Mouse (Mus musculus): ENCODE results near the gene Rfesd. TPM values are rescaled to one million over a fixed set of nuclear protein-coding genes. Genes with fewer than 3 reads are reported as not detected.
A peak's percentile ranks its signal among the peaks of the same experiment; 100 is the strongest.

Gene Rfesd
- polyA plus RNA-seq, 1 experiment from 2014 or later, result 19.9 TPM

GRCm38 (mm10) chr13:76056261-76056724 lies 37.8 kb upstream of the Rfesd start:
- peak overlapping the region; percentile 66 for H3K4me3 ChIP-seq (ENCODE audit: low read length)
- H3K27ac ChIP-seq (ENCODE audit: low read depth, low read length), result peak overlapping the region; percentile 66
- WGBS, result under 1% methylated on average over 28 of the region's 34 CpGs
- ATAC-seq, result peak; percentile 94
- H3K9me3 ChIP-seq (ENCODE audit: control insufficient read depth, low read length), result no peaks in the 10 kb centered on the region
- H3K4me1 ChIP-seq (ENCODE audit: control insufficient read depth, insufficient read depth, low read depth, low read length), result peaks cover 14% of the 10 kb centered on the region
- H3K36me3 ChIP-seq (ENCODE audit: control insufficient read depth, insufficient read depth, low read length), result no peaks in the 10 kb centered on the region
- peaks cover 8% of the 10 kb centered on the region for H3K27me3 ChIP-seq (replicated peaks; ENCODE audit: control insufficient read depth, insufficient read depth, low read length)
- H3K4me2 ChIP-seq (ENCODE audit: low read length), result peak overlapping the region; percentile 99
- H3K9ac ChIP-seq (ENCODE audit: low read depth, low read length), result peak overlapping the region; percentile 72

GRCm38 (mm10) chr13:76055391-76056232 lies 37.1 kb upstream of the Rfesd start:
- Histone ChIP-seq H3K4me1 (ENCODE audit: control insufficient read depth, insufficient read depth, low read depth, low read length) (peaks cover 14% of the 10 kb centered on the region), H3K36me3 (ENCODE audit: control insufficient read depth, insufficient read depth, low read length) (no peaks in the 10 kb centered on the region), H3K4me3 (ENCODE audit: low read length) (peak overlapping the region; percentile 66), H3K27ac (ENCODE audit: low read depth, low read length) (peak overlapping the region; percentile 66), H3K4me2 (ENCODE audit: low read length) (peak overlapping the region; percentile 99), H3K9ac (ENCODE audit: low read depth, low read length) (peak overlapping the region; percentile 72), H3K9me3 (ENCODE audit: control insufficient read depth, low read length) (no peaks in the 10 kb centered on the region), H3K27me3 (replicated peaks; ENCODE audit: control insufficient read depth, insufficient read depth, low read length) (peaks cover 8% of the 10 kb centered on the region)
- ATAC-seq, result peak; percentile 84
- WGBS, result 1% methylated on average over 58 of the region's 59 CpGs

DNA sequence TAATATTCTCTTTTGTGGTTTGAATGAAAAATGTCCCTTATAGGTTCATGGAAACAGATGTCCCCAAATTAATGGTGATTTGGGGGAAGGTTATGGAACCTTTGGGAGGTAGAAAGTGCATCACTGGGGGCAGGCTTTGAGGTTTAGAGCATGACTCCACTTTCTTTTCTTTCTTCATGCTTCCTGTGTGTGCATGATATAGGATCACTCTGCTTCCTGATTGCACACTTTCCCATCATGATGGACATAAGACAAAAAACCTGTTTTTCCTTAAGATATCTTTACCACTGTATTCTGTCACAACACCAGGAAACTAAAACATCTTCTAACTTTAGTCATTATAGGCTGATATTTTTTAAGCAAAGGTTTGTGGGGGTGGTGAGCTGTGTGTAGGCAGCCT lies 26.5 kb upstream of the Rfesd start:
- Histone ChIP-seq H3K4me1 (ENCODE audit: control insufficient read depth, insufficient read depth, low read depth, low read length) (no peaks in the 10 kb centered on the region), H3K36me3 (ENCODE audit: control insufficient read depth, insufficient read depth, low read length) (no peaks in the 10 kb centered on the region), H3K4me2 (ENCODE audit: low read length) (no peak overlapping the region), H3K4me3 (ENCODE audit: low read length) (no peak overlapping the region), H3K9me3 (ENCODE audit: control insufficient read depth, low read length) (peaks cover under 1% of the 10 kb centered on the region; the same call in 1 of the 2 replicates), H3K27me3 (replicated peaks; ENCODE audit: control insufficient read depth, insufficient read depth, low read length) (no peaks in the 10 kb centered on the region), H3K27ac (ENCODE audit: low read depth, low read length) (no peak overlapping the region), H3K9ac (ENCODE audit: low read depth, low read length) (no peak overlapping the region)
- no peak for ATAC-seq

DNA sequence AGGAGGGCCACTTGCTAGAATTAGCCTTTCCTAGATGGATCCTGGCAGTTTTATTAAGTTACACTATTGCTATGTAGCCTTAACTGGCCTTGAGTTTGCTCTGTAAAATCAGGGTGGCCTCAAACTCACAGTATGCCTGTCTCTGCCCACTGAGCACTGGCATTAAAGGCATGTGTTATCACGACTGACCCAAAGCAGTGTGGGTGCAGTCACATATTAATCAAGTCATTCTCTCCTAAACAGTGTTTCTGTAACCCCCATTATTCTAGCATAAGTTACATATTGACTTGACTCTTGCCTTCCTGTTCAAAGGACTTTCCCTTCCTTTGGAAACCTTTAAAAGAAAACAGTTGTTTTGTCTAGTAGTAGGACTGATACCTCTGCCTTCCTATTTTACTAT lies 23.9 kb upstream of the Rfesd start:
- no peak overlapping the region for H3K27ac ChIP-seq (ENCODE audit: low read depth, low read length)
- H3K4me3 ChIP-seq (ENCODE audit: low read length), result no peak overlapping the region
- H3K4me1 ChIP-seq (ENCODE audit: control insufficient read depth, insufficient read depth, low read depth, low read length), result no peaks in the 10 kb centered on the region
- ATAC-seq, result no peak
- H3K36me3 ChIP-seq (ENCODE audit: control insufficient read depth, insufficient read depth, low read length), result no peaks in the 10 kb centered on the region
- no peaks in the 10 kb centered on the region for H3K9me3 ChIP-seq (ENCODE audit: control insufficient read depth, low read length)
- H3K4me2 ChIP-seq (ENCODE audit: low read length), result no peak overlapping the region
- no peaks in the 10 kb centered on the region for H3K27me3 ChIP-seq (replicated peaks; ENCODE audit: control insufficient read depth, insufficient read depth, low read length)
- WGBS, result 54% methylated on average over 1 of the region's 1 CpGs
- no peak overlapping the region for H3K9ac ChIP-seq (ENCODE audit: low read depth, low read length)

DNA sequence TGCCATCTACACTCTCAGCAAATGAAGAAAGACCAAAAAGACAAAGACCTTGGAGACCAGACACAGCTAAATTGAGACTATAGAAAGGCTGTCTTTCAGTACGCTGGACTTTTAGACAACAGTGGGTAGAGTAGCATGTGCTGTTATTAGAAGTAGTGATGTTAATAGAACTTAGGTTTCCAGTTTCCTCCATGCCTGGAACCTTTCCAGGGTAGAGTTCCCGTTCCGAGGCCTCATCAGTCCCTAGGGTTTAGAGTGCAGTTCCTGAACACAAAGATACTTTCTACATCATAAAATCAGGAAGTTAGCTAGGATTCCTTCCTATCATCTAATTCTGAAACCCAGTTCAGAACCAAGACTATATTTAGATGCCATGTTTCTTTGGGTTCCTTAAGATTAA lies 6.1 kb upstream of the Rfesd start:
- no peaks in the 10 kb centered on the region for H3K4me1 ChIP-seq (ENCODE audit: control insufficient read depth, insufficient read depth, low read depth, low read length)
- H3K36me3 ChIP-seq (ENCODE audit: control insufficient read depth, insufficient read depth, low read length), result no peaks in the 10 kb centered on the region
- H3K27ac ChIP-seq (ENCODE audit: low read depth, low read length), result no peak overlapping the region
- H3K9ac ChIP-seq (ENCODE audit: low read depth, low read length), result no peak overlapping the region
- H3K27me3 ChIP-seq (replicated peaks; ENCODE audit: control insufficient read depth, insufficient read depth, low read length), result no peaks in the 10 kb centered on the region
- ATAC-seq, result no peak
- no peaks in the 10 kb centered on the region for H3K9me3 ChIP-seq (ENCODE audit: control insufficient read depth, low read length)
- no peak overlapping the region for H3K4me3 ChIP-seq (ENCODE audit: low read length)
- H3K4me2 ChIP-seq (ENCODE audit: low read length), result no peak overlapping the region
- 78% methylated on average over 3 of the region's 3 CpGs for WGBS

GRCm38 (mm10) chr13:76021782-76022181 lies 3.3 kb upstream of the Rfesd start:
- WGBS, result 97% methylated on average over 2 of the region's 2 CpGs
- no peaks in the 10 kb centered on the region for H3K9me3 ChIP-seq (ENCODE audit: control insufficient read depth, low read length)
- H3K4me2 ChIP-seq (ENCODE audit: low read length), result no peak overlapping the region
- H3K27ac ChIP-seq (ENCODE audit: low read depth, low read length), result no peak overlapping the region
- ATAC-seq, result no peak
- H3K36me3 ChIP-seq (ENCODE audit: control insufficient read depth, insufficient read depth, low read length), result no peaks in the 10 kb centered on the region
- no peak overlapping the region for H3K4me3 ChIP-seq (ENCODE audit: low read length)
- H3K4me1 ChIP-seq (ENCODE audit: control insufficient read depth, insufficient read depth, low read depth, low read length), result peaks cover 6% of the 10 kb centered on the region
- no peak overlapping the region for H3K9ac ChIP-seq (ENCODE audit: low read depth, low read length)
- H3K27me3 ChIP-seq (replicated peaks; ENCODE audit: control insufficient read depth, insufficient read depth, low read length), result no peaks in the 10 kb centered on the region

DNA sequence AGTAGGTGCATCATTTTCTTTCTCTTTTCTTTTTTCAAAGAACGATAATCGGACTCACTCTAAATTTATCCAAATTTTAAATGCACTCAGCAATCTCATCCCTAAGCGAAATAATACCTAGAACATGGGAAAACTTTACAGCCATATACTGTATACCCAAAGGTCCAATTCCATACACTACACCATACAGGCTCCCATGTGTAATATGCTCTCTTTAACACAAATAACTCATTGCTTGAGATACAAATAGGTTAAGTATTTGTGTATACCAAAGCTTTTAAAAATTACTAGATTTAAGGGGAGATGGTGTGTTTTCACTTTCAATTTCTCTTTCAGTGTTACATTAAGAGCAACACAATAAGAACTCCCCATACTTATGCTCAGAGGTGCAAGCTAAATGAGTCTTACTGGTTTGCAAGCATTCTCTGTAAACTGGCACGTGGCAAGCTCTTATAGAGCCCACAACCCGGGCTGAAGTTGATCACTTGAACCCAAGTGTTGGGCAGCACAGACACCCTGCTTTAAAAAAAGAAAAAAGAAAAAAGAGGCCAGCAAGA lies 403 bp upstream of the Rfesd start:
- ATAC-seq, result peak; percentile 53
- H3K36me3 ChIP-seq (ENCODE audit: control insufficient read depth, insufficient read depth, low read length), result no peaks in the 10 kb centered on the region
- peak overlapping the region; percentile 77; the same call in 1 of the 2 replicates for H3K9ac ChIP-seq (ENCODE audit: low read depth, low read length)
- H3K4me2 ChIP-seq (ENCODE audit: low read length), result peak overlapping the region; percentile 76
- H3K4me3 ChIP-seq (ENCODE audit: low read length), result peak overlapping the region; percentile 49
- H3K27ac ChIP-seq (ENCODE audit: low read depth, low read length), result no peak overlapping the region; the same call in 1 of the 2 replicates
- H3K4me1 ChIP-seq (ENCODE audit: control insufficient read depth, insufficient read depth, low read depth, low read length), result peaks cover 6% of the 10 kb centered on the region
- no peaks in the 10 kb centered on the region for H3K27me3 ChIP-seq (replicated peaks; ENCODE audit: control insufficient read depth, insufficient read depth, low read length)
- 46% methylated on average over 5 of the region's 5 CpGs for WGBS
- no peaks in the 10 kb centered on the region for H3K9me3 ChIP-seq (ENCODE audit: control insufficient read depth, low read length)

- 70% methylated on average over 4 of the region's 4 CpGs for WGBS
Observed at GRCm38 (mm10) chr13:76017465-76017864, 1.1 kb downstream of the Rfesd start.

GRCm38 (mm10) chr13:76014511-76014910 lies 4.0 kb downstream of the Rfesd start:
- no peak overlapping the region for H3K4me3 ChIP-seq (ENCODE audit: low read length)
- no peaks in the 10 kb centered on the region for H3K9me3 ChIP-seq (ENCODE audit: control insufficient read depth, low read length)
- H3K4me2 ChIP-seq (ENCODE audit: low read length), result no peak overlapping the region
- H3K9ac ChIP-seq (ENCODE audit: low read depth, low read length), result no peak overlapping the region
- no peaks in the 10 kb centered on the region for H3K27me3 ChIP-seq (replicated peaks; ENCODE audit: control insufficient read depth, insufficient read depth, low read length)
- ATAC-seq, result no peak
- H3K4me1 ChIP-seq (ENCODE audit: control insufficient read depth, insufficient read depth, low read depth, low read length), result peaks cover 6% of the 10 kb centered on the region
- WGBS, result 89% methylated on average over 2 of the region's 2 CpGs
- H3K27ac ChIP-seq (ENCODE audit: low read depth, low read length), result no peak overlapping the region
- H3K36me3 ChIP-seq (ENCODE audit: control insufficient read depth, insufficient read depth, low read length), result no peaks in the 10 kb centered on the region

More at GRCm38 (mm10) chr13:76017465-76017864, 1.1 kb downstream of the Rfesd start:
- Histone ChIP-seq H3K4me1 (ENCODE audit: control insufficient read depth, insufficient read depth, low read depth, low read length) (peaks cover 6% of the 10 kb centered on the region), H3K4me2 (ENCODE audit: low read length) (peak overlapping the region; percentile 76), H3K4me3 (ENCODE audit: low read length) (peak overlapping the region; percentile 49), H3K27me3 (replicated peaks; ENCODE audit: control insufficient read depth, insufficient read depth, low read length) (no peaks in the 10 kb centered on the region), H3K27ac (ENCODE audit: low read depth, low read length) (no peak overlapping the region; the same call in 1 of the 2 replicates), H3K9me3 (ENCODE audit: control insufficient read depth, low read length) (no peaks in the 10 kb centered on the region), H3K9ac (ENCODE audit: low read depth, low read length) (peak overlapping the region; percentile 77), H3K36me3 (ENCODE audit: control insufficient read depth, insufficient read depth, low read length) (no peaks in the 10 kb centered on the region)
- no peak for ATAC-seq

Data from hindbrain, embryonic 16.5 days (tissue).